Mouse (Mus musculus): ENCODE results near the gene Sema4c. TPM values are rescaled to one million over a fixed set of nuclear protein-coding genes. Genes with fewer than 3 reads are reported as not detected.

Gene Sema4c
- polyA plus RNA-seq, 2 experiments from 2014 or later, result 0.13 TPM; not detected in 1

DNA sequence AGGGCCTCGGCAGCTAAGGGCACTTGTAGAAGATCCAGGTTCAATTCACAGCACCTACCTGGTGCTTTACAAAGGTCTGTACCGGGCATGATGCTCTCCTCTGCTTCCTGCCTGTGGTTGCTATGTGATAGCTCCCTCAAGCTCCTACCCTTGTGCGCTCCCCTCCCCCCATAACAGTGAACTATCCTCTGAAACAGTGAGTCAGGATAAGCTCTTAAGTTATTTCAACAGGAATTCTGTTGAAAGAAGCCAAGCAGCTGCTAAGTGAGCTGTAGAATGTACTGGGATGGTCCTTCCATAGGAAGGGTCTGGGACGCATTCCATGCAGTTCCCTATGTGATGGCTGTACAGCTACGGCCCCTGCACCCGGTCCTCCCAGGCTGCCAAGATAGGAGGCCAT lies 24.6 kb downstream of the Sema4c start:
- no peak for ATAC-seq

DNA sequence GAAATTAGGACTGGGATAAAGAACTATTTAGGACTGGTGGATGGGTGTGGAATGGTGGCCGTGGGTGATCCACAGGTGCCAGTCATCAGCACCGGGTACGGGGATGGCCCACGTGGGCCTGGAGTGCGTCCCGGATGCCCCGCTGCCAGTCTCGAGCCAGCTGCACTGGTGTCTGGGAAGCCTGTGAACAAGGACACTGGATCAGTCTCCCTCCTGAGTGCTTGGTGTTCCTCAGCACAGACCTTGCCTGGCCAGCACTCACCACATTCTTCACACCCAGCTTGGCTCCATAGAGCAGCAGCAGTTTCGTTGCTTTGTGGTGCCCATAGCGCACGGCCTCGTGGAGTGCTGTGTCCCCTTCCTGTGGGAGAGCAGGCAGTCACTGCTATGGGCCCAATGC lies 26.7 kb downstream of the Sema4c start:
- no peak for ATAC-seq

DNA sequence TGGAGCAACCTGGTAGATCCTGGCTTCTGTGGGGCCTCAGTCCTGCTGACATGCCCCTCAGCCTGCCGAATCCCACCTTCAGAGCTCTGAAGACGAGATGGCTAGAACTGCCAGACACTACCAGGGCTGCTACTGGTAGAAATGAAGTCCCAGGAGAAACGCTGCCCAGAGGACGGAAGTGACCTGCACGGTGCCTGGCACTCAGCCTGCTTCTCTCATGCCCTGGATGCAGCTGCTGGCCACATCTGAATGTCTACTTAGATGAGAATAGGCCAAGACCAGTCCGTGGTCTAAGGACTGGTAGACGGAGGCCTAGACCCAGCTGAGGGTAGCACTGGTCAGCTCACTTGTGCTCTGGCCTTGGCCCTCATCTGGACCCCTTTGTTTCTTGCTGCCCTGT lies 27.2 kb downstream of the Sema4c start:
- ATAC-seq, result no peak

DNA sequence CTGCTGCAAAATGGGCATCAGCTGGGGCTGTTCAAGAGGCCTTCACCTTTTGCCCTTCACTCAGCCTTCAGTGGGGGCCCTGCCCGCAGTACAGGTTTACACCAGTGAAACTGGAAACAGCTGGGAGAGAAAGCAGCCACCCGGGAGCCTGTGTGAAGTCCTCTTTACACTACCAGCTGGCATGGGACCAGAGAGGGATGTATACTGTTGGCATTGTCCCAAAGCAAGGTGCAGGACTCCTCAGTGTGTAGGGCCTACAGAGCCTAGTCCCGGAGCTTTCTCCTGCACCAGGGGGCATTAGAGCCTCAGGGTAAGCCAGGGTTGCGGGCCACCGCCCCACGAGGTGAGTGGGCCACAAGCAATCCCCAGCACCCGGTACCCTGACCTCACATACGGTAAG lies 27.7 kb downstream of the Sema4c start:
- ATAC-seq, result no peak

DNA sequence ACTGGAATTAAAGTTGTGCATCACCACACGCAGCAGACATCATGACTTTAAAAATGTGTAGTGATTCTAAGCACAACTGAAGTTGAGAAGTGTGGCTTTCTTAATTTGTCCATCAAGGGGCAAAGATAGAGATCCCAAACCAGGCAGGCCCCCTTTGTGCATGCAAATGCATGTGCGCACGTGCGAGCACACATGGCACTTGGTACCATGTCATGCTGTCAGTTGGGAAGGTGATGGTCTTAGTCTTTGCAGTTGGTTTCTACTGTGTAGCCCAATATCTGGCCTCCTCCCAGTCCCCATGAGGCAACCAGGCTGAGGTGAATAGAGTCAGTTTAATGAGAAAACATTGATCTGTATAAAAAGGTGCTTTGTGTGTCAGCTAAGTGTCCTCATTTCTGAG lies 28.3 kb downstream of the Sema4c start:
- no peak for ATAC-seq

DNA sequence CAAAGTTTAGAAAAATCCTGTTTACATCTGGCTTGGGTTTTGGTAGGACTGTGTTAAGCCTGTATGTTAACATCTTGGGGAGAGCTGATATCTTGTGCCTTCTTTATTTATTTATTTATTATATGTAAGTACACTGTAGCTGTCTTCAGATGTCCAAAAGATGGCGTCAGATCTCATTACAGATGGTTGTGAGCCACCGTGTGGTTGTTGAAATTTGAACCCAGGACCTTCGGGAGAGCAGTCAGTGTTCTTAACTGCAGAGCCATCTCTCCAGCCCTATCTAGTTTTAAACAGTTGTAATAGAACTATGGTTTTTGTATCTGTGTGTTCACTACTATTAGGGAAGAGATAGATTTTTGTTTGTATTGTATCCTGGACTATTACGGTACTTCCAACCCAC lies 28.9 kb downstream of the Sema4c start:
- ATAC-seq, result no peak

DNA sequence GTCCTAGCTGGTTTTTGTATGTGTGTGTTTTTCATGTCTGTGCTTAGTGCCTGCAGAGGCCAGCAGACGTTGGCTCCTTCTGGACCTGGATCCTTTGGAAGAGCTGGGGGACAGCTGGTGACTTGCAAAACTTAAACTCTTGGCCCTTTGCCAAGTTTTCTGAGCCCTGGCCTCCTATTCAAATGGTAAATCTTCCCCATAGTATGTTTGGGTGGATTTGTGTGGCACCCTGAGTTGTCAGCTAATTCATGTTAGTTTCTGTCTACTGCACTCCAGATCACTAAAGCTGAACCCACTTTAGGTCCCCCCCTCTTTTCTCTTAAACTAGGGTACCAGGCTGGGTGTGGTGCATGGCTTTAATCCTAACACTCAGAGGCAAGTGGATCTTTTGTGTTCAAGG lies 29.8 kb downstream of the Sema4c start:
- no peak for ATAC-seq

DNA sequence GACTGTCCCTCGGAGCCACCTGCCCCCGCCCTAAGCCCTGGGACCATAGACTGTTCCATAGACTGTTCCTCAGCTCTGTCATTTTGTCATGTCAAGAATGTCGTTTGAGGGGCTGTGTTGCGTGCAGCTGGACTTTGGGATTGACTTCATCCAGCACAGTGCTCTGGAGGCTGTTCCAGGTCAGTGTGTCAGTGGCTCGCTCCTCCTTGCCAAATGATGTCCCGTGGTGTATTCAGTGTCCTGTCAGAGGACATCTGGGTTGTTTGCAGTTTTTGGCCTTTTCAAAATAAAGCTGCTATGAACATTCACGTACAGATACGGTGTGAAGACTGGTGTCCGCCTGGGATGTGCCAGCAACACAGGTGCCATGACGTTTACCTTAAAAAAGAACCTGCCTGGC lies 31.2 kb downstream of the Sema4c start:
- no peak for ATAC-seq

DNA sequence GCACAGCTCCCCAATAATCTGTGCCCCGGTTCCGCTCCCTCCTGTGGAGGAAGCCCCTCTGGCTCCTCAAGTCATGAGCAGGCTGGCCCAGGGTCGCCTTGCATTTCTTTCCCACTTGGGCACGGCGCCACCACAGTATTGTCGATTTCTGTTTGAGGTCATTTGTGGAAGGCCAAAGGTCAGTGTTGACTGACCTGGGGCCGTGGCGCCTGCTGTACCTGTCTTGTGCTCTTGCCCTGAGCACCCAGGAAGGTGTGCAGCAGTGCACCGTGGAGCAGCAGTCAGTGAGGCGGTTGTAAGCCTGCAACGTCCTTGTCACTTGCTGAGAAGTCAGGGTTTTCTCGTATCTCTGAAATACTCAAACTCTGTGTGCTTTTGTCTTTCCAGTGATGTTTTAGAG lies 32.4 kb downstream of the Sema4c start:
- no peak for ATAC-seq

DNA sequence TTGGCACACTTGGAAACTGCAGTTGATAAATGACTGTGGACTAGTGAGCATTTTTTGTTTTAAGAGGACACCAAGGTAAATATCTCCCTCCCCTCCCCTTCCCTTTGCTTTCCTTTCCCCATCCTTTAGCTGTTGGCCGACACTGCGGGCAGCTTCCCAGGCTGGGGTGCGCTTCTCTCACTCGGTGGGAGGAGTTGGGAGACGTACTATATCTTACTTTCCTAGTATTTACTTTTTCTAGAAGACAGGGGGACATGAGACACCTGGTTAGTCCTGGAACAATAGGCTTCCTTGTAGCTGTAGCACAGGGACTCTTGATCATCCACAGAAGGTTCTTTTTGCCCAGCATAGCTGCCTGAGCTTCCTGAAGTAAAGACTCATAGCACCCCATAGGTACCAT lies 34.1 kb downstream of the Sema4c start:
- no peak for ATAC-seq

DNA sequence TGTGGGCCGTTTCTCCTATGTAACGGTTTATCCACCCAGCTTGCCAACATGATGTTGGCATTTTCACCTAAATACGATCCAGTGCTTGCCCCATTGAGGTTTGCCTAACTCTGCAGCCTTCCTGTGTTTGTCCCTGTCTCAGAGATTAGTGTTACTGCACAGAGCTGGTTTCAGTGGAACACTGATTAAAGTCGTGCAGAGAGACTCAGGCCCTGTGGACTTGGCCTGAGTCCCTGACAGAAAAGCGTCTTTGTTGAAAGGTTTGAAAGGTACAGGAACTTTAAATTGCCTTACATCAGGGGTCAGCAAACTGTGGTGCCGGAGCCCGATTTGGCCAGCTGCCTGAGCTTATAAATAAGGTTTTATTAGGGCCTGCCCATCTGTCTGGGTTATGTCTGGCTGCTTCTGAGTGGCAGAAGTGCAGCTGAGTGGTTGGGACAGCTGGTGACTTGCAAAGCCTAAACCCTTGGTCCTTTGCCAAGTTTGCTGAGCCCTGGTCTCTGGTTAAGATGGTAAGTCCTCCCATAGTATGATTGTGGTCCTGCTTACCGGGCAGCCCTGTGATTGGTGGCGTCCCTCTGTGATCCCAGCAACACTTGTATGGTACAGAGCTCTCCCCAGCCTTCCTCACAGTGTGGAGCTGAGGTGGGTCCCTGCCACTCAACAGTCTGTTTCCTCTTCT lies 34.7 kb downstream of the Sema4c start:
- no peak for ATAC-seq

DNA sequence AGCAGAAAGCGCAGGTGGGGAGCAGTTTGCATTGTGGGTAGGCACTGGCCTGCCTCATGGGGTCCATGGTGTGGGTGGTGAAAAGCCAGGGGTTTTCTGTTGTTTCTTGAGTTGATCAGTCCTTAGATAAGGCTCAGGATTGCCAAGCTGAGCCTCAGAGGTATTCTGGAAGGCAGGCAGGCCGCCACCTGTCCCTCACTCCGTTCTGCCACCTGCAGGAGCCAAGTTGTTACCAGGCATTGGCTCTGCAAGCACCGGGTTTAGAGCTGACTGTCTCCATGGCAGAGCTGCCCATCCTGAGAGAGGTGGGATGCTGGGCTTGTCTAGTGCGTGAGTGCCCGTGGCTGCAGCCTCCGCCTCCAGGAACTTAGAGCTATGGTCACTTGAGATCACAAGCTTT lies 35.9 kb downstream of the Sema4c start:
- no peak for ATAC-seq

DNA sequence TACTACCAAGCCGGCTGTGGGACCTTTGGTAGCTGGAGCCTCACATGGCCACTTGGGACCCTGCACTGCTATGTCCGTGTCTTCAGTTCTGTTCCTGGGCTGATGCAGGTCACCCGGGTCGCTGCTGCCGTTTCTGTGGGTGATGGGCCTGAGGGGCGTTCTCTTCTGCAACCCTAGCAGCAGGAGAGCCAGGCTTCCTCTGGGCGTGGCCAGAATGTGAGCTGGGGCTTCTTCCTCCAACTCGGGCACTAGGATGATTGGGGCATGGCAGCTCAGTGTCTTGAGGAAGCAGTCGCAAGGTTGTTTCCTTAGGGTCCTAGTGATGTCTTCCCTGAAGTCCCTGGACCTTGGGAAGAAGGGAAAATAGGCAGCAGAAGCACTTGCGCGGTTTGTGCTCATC lies 38.5 kb downstream of the Sema4c start:
- ATAC-seq, result no peak

DNA sequence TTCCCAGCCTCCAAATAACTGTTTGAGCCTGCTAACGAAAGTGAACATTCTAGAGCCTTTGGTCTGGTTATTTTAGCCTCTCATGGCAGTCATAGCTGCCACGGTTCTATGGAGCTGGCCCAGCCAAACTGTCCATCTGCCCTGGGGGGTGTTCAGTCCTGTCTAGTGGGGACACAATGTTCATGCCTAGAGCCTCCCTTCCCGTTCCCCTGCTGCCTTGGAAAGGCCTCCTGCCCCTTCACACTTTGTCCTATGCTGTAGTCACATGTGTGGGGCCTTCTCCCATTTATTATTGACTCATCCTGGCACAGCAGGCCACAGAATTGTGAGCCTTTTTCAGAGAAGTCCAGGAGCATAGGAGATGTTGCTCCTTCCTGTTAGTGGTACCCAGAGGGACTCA lies 39.9 kb downstream of the Sema4c start:
- no peak for ATAC-seq

DNA sequence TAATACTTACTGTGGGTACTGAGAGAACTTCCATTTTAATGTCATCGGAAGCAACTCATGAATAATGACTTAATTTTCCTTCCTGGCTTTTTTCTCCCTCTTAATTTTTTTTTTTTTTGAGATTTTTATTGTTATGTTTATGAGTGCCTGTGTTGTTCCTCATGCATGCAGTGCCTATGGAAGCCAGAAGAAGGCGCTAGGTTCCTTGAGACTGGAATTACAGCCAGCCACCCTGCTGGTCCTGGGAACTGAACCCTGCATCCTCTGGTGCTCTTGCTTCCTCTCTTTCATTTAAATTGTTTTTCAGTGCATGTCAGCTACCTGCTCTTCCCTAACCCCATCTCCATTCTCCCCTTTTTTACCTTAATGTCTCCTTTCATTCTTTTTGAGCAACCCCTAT lies 44.4 kb downstream of the Sema4c start:
- ATAC-seq, result no peak

DNA sequence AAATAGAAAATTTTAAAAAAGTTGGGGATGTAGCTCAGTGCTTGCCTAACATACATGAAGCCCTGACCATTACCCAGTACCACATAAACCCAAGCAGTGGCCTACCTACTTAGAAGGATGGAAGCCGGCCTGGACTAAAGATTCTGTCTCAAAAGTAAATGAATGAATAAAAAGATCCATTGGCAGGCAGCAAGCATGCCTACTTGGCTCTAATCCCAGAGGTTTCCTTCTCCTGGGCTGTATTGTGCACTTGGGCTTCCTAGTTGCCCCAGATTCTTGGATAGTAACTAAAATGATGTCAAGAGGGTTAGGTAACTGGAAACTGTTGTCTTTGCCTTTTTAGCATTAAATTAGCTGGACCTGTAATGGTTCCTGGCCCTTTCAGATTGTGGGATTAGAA lies 44.8 kb downstream of the Sema4c start:
- no peak for ATAC-seq

DNA sequence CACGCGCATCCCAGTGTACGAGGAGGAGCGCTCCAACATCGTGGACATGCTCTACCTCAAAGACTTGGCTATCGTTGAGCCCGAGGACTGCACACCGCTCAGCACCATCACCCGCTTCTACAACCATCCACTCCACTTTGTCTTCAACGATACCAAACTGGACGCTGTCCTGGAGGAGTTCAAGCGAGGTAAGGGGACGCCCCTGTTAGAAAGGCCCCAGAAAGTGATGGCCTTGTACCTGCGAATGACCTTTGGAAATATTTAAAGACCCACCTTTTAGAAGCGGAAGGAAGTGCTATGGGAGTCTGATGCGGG lies 45.2 kb downstream of the Sema4c start:
- ATAC-seq, result no peak

DNA sequence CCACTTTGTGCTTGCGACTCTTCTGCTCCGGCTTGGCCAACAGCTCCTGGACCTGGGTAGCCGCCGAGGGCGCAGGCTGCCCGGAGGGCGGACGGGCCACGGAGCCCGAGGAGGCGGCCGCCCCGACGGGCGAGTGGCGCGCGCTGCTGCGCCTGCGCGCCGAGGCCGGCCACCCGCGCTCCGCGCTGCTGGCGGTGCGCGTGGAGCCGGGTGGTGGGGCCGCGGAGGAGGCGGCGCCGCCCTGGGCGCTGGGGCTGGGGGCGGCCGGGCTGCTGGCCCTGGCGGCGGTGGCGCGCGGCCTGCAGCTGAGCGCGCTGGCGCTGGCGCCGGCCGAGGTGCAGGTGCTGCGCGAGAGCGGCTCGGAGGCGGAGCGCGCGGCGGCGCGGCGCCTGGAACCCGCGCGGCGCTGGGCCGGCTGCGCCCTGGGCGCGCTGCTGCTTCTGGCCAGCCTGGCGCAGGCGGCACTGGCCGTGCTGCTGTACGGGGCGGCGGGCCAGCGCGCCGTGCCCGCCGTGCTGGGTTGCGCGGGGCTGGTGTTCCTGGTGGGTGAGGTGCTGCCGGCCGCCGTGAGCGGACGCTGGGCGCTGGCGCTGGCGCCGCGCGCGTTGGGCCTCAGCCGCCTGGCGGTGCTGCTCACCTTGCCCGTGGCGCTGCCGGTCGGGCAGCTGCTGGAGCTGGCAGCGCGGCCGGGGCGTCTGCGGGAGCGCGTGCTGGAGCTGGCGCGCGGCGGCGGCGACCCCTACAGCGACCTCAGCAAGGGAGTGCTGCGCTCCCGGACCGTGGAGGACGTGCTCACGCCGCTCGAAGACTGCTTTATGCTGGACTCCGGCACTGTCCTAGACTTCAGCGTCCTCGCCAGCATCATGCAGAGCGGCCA lies 45.8 kb downstream of the Sema4c start:
- ATAC-seq, result peak; percentile 27

DNA sequence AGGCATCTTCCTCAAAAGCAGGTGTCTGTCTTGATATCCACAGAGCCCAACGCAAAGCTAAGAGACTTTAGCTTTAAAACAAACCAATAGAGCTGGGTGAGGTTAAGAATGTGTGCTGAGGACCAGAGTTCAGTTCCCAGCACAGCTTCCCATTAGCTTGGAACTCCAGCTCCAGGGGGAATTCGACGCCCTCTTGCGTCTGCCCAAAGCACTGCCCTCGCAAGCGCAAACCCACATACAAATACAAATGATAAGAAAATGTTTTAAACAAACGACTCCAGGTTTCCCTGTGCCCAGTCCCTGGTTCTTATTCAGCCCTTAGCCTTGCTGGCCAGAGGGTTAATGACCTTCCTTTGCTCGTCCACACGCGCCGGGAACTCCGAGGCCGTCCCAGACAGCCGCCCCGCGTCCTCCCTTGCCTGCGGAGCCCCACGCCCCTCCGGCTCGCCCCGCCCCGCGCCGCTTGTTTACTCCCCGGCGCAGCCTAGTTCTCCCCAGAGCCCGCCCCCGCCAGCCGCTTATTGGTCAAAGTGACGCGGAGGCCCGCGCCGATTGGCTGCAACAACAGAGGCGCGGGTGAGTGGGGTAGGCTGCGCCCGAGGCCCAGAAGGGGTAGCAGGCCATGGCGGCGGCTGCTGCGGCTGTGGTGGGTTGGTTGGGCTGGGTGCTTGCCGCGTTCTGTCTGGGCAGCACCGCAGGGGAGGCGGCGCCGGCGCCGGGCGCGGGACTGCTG lies 46.7 kb downstream of the Sema4c start, which contains the start of gene Cnnm3:
TSS of gene Cnnm3 (plus strand) at position 579 of the 733 bp plus-strand sequence.
- ATAC-seq, result peak; percentile 98

DNA sequence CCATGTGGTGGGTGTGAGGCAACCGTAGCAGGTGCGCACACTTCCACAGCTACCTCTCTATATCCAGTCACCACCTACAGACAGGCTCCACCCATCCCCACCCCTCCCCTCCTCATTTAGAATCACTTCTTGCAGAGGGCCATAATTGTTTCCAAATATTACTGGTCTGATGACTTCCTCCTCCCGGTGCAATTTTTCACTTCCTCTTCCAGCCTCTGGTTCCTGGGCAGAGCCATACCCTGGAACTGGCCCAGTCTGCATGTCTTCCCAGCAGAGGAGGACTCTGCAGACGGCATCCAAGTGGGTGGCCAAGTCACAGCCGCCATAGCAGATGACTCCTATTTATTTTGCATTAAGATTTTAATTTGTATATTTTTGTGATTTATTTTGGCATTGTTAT lies 49.9 kb downstream of the Sema4c start:
- no peak for ATAC-seq

DNA sequence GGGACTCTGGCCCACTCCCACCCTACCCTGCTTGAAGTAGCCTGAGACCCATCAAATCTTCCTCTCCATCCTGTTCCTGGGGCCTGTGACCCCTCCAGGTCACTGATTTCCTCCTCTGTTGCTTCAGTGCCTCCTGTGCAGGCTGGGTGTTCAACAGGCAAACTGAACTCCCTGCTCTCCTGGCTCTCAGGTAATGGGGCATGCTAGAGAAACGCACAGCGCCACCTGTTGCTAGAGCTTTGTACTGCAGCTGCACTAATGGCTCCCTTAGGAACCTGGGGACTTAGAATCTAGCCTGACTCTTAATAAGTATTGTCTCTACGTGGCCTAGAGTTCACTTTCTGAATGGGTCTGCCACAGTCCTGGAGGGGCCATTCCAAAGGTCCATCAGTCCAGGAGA lies 56.9 kb downstream of the Sema4c start:
- peak; percentile 72 for ATAC-seq

Measured in activated CD4-positive, CD25-positive, alpha-beta regulatory T cell, adult 4 months (primary cell).